Mouse (Mus musculus): ENCODE data around the gene Kng1. TPM values are rescaled to one million over a fixed set of nuclear protein-coding genes. Genes with fewer than 3 reads are reported as not detected.
A peak's percentile ranks its signal among the peaks of the same experiment; 100 is the strongest.
"Not testable (repeated sequence)": the region's sequence is repeated elsewhere in the genome, so short reads cannot be mapped to it uniquely, and the experiment has no call there.

Kng1 gene
- total RNA-seq, 2 experiments from 2014 or later = not detected

GRCm38 (mm10) chr16:23091345-23091744, 33.7 kb downstream of the Kng1 start:
- intact Hi-C loops (cut with DNase I); DNase-seq: not testable (repeated sequence)

- no peak for DNase-seq
- intact Hi-C loops (cut with DNase I) = no loop called here
Measured at GRCm38 (mm10) chr16:23093321-23093953, 35.8 kb downstream of the Kng1 start.

DNA sequence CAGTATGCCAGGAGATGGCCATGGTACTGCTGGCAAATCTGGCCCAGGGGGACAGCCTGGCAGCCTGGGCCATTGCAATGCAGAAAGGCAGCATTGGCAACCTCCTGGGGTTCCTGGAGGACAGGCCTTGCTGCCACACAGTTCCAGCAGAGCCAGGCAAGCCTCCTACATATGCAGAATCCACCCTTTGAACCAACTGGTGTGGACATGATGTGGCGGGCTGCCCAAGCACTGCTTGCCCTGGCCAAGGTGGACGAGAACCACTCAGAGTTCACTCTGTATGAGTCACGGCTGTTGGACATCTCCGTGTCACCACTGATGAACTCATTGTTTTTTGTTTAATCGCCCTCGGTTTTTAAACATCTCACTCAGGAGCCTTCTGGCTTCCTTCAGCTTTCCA, 36.5 kb downstream of the Kng1 start:
- DNase-seq = no peak
- intact Hi-C loops (cut with DNase I) = no loop called here

GRCm38 (mm10) chr16:23095581-23095980, 37.9 kb downstream of the Kng1 start:
- intact Hi-C loops (cut with DNase I) = not testable (repeated sequence)

DNA sequence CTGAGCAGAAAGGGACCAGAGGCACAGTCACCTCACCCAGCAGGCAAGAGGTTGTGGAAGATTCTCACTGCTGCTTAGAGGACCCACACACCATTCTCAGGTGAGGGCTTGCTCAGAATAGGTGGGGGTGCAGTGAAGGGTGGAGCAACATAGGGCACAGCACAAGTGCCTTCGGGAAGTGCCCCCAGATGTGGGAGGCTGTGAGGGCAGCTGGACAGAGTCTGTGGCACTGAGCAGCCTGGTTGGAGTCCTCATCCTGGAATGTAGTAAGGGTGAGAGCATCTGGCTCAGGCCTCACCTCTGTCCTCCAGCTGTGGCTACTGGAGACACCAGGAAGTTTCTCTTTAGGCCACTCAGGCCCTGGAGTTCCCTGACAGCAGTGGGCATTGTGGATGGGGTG, 39.2 kb downstream of the Kng1 start:
- intact Hi-C loops (cut with DNase I); DNase-seq: not testable (repeated sequence)

More at GRCm38 (mm10) chr16:23095581-23095980, 37.9 kb downstream of the Kng1 start:
- DNase-seq = not testable (repeated sequence)

DNA sequence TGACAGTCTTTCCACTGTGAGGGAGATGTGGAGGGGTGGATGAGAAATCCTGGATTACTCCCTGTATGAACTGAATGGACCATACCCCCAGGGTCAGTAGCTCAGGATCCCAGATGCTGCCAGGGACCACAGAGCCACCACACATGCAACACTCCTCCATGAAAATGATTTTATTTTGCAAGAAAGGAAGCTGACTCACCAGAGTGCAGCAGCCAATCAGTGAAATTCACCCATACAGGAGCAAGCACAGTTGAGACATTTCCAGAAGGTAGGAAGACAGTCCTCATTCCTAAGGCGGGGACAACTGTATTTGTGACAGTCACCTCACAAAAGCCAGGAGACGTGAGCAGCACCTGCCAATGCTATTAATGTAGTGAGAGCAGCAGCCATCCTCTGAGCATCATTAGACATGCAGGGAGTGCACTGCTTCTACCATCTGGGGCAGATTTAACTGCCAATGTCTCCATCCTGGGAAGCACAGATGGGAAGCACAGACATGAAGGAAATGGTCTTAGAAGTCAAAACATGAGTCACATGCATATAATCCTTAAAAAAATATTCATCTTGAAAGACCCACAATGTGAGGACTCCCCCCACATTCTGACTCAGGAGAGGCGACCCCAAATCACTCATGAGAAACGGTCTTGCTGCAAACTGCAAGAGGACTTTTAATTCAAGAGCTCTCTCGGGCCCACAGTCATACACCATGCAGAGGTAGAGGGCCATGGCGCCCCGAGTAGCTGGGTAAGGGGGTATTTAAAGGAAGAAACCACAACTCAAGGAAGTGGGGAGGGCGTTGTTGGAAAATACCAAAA, 39.8 kb downstream of the Kng1 start:
- intact Hi-C loops (cut with DNase I); DNase-seq: not testable (repeated sequence)

DNA sequence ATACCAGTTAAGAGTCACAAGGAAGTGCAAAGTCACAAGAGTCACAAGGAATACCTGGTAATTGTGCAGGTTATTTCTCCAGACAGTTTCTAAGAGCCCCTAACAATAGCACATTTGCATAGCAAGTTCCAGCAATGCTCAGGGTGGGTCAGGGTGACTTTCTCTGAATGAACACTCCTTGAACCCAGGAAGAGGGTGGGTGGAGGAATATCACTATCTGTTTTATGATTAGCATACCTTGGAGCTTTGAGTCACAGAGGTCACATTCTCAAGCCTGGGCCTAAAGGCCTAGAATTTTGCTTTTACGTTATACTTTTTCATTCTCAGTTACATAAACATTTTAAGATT, 40.4 kb downstream of the Kng1 start:
- DNase-seq; intact Hi-C loops (cut with DNase I): not testable (repeated sequence)

DNA sequence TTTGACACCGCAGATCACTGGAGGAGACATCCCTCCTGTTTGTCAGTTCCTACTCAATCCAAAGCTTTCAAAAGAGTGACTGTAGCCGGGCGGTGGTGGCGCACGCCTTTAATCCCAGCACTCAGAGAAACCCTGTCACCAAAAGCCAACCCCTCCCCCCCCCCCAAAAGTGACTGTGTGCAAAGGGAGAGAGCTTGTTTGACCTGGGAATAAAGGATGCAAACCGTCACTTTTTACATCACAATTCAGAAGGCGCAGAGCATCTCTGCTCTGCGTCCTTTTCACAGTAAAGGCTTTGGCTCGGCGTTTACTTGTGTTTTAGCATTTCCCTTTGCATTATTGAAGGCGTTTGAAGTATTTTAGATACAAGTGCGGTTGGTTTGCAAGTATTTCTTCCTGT, 42.0 kb downstream of the Kng1 start:
- intact Hi-C loops (cut with DNase I) = no loop called here
- DNase-seq = no peak

DNA sequence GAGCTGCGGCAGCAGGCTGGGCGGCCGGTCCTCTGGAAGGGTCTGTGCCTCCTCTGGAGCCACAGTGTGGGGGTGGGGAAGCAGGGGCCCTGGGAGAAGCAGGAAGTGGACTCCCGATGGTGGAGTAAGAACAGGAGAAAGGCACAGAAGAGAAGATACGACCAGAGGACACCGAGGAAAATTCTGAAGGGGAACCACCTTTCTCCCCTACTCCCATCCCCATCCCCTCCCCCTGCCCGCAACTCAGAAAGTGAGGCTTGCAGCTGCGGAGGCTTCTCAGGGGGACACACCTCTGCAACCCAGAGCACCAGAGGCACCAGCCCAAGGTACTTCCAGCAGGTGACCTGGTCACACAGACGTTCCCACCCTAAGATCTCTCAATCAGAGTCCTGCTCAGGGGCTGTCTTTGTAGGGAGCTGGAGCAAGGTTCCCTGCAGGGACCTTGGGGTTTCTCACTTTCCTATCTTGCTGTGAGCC, 42.5 kb downstream of the Kng1 start:
- intact Hi-C loops (cut with DNase I) = no loop called here
- DNase-seq = peak; percentile 33 to 59

DNA sequence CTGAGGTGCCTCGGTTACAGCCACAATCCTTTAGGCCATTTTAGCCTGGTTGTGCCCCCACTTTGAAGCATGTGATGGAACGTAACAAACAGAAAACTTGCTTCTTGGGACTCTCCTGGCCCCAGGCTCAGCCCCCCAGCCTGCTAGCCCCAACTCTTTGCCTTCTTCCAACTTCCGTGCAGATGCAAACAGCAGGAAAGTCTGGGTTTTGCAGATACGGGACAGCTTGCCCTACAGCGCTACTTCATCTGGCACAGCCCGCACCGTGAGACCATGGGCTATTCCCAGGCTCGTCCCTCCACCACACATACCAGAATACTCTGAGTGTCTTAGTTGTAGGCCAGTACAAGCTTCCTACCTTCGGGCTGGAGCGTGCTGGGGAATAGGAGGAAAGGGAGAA, 42.9 kb downstream of the Kng1 start:
- intact Hi-C loops (cut with DNase I) = no loop called here
- peak in 1 of 2 experiments; percentile 14 for DNase-seq

- intact Hi-C loops (cut with DNase I) = no loop called here
Measured at GRCm38 (mm10) chr16:23102340-23103037, 44.8 kb downstream of the Kng1 start.

DNA sequence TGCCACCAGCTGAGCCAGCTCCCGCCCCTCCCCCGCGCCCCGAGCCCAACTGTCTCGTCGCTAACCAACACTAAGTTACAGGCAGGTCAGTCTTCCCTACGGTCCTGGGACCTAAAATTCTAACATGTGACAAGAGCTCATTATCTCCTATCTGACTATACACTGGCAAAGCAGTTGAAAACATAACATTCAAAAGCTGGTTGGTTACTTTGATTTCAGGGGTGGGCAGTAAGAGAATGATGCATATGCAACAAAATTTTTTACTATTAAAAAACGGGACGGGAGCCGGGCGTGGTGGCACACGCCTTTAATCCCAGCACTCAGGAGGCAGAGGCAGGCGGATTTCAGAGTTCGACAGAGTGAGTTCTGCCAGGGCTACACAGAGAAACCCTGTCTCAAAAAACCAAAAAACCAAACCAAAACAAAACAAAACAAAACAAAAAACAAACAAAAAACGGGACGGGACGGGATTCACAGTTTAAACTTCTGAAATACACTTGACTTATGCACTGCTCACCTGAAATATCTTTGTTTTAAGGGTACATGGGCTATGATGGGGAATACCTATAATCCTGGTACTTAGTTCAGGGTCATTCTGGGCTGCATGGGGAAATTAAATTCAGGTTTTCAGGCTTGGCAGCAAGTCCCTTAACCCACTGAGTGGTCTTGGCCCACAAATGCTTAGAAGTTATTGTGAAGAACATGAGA, 45.5 kb downstream of the Kng1 start:
- DNase-seq = peak; percentile 15 to 42
- intact Hi-C loops (cut with DNase I) = no loop called here

More at GRCm38 (mm10) chr16:23102340-23103037, 44.8 kb downstream of the Kng1 start:
- no peak for DNase-seq

GRCm38 (mm10) chr16:23103841-23104240, 46.2 kb downstream of the Kng1 start:
- intact Hi-C loops (cut with DNase I) = no loop called here
- DNase-seq = no peak

DNA sequence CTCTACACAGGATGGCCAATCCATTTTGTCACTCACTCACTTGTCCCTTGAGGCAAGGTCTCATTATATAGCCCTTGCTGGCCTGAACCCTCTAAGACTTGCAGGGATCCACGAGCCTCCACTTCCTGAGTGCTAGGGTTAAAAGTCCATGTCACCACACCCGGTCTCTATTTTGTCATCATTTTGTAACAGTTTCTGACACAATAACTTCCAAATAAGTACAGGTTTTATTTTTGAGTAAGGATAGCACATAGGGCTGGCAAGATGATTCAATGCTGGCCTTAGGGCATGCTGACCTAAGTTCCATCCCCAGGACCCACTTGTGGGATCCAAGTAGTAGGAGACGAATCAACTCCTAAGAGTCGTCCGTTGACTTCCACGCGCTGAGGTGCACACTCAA, 48.5 kb downstream of the Kng1 start:
- no peak for DNase-seq

GRCm38 (mm10) chr16:23107231-23107942, 49.7 kb downstream of the Kng1 start, which contains the start of gene Eif4a2:
Gene Eif4a2, plus strand, starts transcription at chr16:23107444.
- peak; percentile 95 to 96 for DNase-seq
- intact Hi-C loops (cut with DNase I) = loop anchor here (5.0 kb wide), 1 partner anchor 250 kb away; the partner anchor contains the start of genes Dnajb11 and Tbccd1

More for the DNA sequence above, 48.5 kb downstream of the Kng1 start:
- intact Hi-C loops (cut with DNase I) = loop anchor here (5.0 kb wide), 1 partner anchor 249 kb away; the partner anchor contains the start of genes Dnajb11 and Tbccd1

DNA sequence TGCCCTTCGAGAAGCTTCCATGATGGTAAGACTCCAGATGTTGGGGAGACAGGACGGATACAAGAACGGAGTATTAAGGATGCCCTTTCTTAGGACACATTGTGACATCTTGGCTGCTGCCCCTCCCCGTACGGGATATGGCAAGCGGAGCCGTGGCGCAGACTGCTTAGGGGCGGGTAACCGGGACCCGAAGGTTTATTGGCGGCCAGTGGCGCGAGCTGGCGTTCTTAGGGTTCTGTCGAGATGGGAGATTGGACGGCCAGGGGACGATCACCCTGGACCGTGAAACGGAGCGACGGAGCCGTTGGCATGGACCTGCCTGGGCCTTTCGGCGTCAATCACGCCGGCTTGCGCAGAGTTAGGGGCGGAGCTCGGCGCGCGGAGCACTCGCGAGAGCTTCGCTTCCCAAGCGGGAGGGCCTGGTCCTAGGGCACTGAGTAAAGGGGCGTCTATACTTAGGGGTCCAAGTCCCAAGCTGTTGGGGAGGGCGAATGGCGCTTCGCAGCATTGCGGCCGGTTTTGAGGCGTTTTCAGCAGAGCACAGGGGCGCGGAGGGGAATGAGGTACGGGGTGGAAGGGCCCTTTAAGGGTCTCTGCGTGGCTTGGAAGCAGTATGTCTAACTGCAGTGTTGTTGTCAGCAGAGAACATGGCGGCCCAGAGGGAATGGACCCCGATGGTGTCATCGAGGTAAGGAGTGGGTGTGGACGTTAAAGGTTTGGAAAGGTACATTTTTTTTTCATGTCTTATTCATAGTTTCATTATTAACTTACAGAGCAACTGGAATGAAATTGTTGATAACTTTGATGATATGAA, 50.5 kb downstream of the Kng1 start:
- peak; percentile 85 to 89 for DNase-seq
- intact Hi-C loops (cut with DNase I) = loop anchor here (2.0 to 5.0 kb wide), 2 partner anchors 19 to 251 kb away; partner anchors contain the start of genes Dnajb11, Rfc4 and Tbccd1

GRCm38 (mm10) chr16:23108943-23109342, 51.3 kb downstream of the Kng1 start:
- DNase-seq = no peak
- intact Hi-C loops (cut with DNase I) = loop anchor here (2.0 to 5.0 kb wide), 2 partner anchors 18 to 252 kb away; partner anchors contain the start of genes Dnajb11, Rfc4 and Tbccd1
